Mouse (Mus musculus): ENCODE measurements around the gene Haus8.

DNA sequence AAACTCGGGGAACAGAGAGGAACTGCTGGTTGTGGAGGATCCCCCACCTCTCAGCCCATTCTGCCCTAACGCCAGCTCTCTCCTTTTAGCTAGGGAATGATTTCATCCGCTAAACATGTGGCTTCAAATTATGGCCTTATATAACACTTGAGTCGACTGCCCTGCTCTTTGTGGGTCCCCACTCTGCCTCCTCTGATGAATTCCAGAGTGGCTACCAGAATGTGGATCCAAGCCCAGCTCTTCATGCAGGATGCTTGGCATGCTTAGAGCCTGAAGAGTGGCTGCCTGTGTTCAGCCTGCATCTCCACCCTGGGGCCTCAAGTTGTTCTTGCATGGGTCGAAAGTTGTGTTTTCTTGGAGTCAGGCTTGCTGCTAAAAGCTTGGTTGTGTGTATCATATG is 9.9 kb upstream of the Haus8 start:
- no peak for TF ChIP-seq CTCF (IDR thresholded peaks at IDR 0.05; ENCODE audit: low read depth, low read length)
- no peak for TF ChIP-seq POLR2A (IDR thresholded peaks at IDR 0.05; ENCODE audit: borderline replicate concordance, low read depth, low read length)

All from bone marrow macrophage, adult 2 months (primary cell).